Mouse (Mus musculus) heart, embryonic 13.5 days (tissue): ENCODE measurements around the gene Lclat1. TPM values are rescaled to one million over a fixed set of nuclear protein-coding genes. Genes with fewer than 3 reads are reported as not detected.

Source experiments
- ATAC-seq: fragments of 200-750 bp; cut with Nextera tagmentation; 2 replicates; pipeline ENCODE4 v1.8.0; 2017; ENCODE audit warnings: moderate TSS enrichment; ENCODE audit not compliant: insufficient number of reproducible peaks, low FRiP score, low TSS enrichment; ENCODE audit errors: extremely low read depth
- H3K27ac ChIP-seq: fragments of 300-500 bp; sonication (generic); replicated peaks from 2 replicates; pipeline ENCODE4 v1.5.1; 2015; ENCODE audit warnings: moderate library complexity, mild to moderate bottlenecking, inconsistent platforms
- H3K27me3 ChIP-seq: fragments of 300-500 bp; sonication (generic); replicated peaks from 2 replicates; pipeline ENCODE4 v1.6.1; 2015; ENCODE audit warnings: mild to moderate bottlenecking, inconsistent platforms
- H3K36me3 ChIP-seq: fragments of 300-500 bp; sonication (generic); 2 replicates; pipeline ENCODE4 v1.6.1; 2015; ENCODE audit warnings: mild to moderate bottlenecking, inconsistent platforms
- H3K4me1 ChIP-seq: fragments of 300-500 bp; sonication (generic); 2 replicates; pipeline ENCODE4 v1.6.1; 2015; ENCODE audit warnings: inconsistent platforms
- H3K4me2 ChIP-seq: fragments of 300-500 bp; sonication (generic); 2 replicates; pipeline ENCODE4 v1.6.1; 2015; ENCODE audit warnings: inconsistent platforms, mild to moderate bottlenecking, moderate library complexity
- H3K4me3 ChIP-seq: fragments of 300-500 bp; sonication (generic); 2 replicates; pipeline ENCODE4 v1.5.1; 2015; ENCODE audit warnings: moderate library complexity, mild to moderate bottlenecking, inconsistent platforms
- H3K9ac ChIP-seq: fragments of 300-500 bp; sonication (generic); 2 replicates; pipeline ENCODE4 v1.6.1; 2015; ENCODE audit warnings: inconsistent platforms, mild to moderate bottlenecking, moderate library complexity
- H3K9me3 ChIP-seq: fragments of 300-500 bp; sonication (generic); 2 replicates; pipeline ENCODE4 v1.6.1; 2016; ENCODE audit warnings: inconsistent platforms
- WGBS: fragments of 180-500 bp; shearing (Covaris S2); methylation state at CpG from one replicate; pipeline ENCODE4 v1.1.7; 2015; ENCODE audit warnings: mixed read lengths; 5-methylcytosine and 5-hydroxymethylcytosine counted together
- polyA plus RNA-seq: library from polyadenylated mRNA; unstranded; fragments of >200 nt; fragmentation: Nextera tagmentation; extraction: Ambion mirVana; gene quantifications from 2 replicates; pipeline ENCODE4 v1.2.1, GENCODE M21; 2015

Gene Lclat1
- polyA plus RNA-seq = 30.9 and 32.8 TPM in 2 replicates

GRCm38 (mm10) chr17:73107158-73108157 lies at the start of gene Lclat1:
TSS of gene Lclat1 (plus strand) at chr17:73107985.
- H3K4me2 ChIP-seq = peak within 1 kb of the TSS; percentile 88
- H3K9ac ChIP-seq = peak within 1 kb of the TSS; percentile 95
- peak; percentile 93 for ATAC-seq
- H3K4me3 ChIP-seq = peak within 1 kb of the TSS; percentile 95
- peaks cover 11% of the 10 kb centered on the region for H3K36me3 ChIP-seq
- H3K27me3 ChIP-seq = no peaks in the 10 kb centered on the region
- peaks cover 37% of the 10 kb centered on the region for H3K4me1 ChIP-seq
- H3K9me3 ChIP-seq = no peaks in the 10 kb centered on the region
- WGBS = 5% methylated on average over 51 of the region's 51 CpGs
- H3K27ac ChIP-seq = peak within 1 kb of the TSS; percentile 82

- ATAC-seq = no peak
- Histone ChIP-seq H3K9ac (no peak overlapping the region), H3K4me1 (peaks cover 51% of the 10 kb centered on the region), H3K4me2 (no peak overlapping the region), H3K27me3 (no peaks in the 10 kb centered on the region), H3K4me3 (no peak overlapping the region), H3K27ac (peak overlapping the region; percentile 30), H3K9me3 (no peaks in the 10 kb centered on the region), H3K36me3 (no peaks in the 10 kb centered on the region)
- WGBS = 46% methylated on average over 5 of the region's 5 CpGs
Observed at GRCm38 (mm10) chr17:73058319-73058718, 49.5 kb upstream of the Lclat1 start.

DNA sequence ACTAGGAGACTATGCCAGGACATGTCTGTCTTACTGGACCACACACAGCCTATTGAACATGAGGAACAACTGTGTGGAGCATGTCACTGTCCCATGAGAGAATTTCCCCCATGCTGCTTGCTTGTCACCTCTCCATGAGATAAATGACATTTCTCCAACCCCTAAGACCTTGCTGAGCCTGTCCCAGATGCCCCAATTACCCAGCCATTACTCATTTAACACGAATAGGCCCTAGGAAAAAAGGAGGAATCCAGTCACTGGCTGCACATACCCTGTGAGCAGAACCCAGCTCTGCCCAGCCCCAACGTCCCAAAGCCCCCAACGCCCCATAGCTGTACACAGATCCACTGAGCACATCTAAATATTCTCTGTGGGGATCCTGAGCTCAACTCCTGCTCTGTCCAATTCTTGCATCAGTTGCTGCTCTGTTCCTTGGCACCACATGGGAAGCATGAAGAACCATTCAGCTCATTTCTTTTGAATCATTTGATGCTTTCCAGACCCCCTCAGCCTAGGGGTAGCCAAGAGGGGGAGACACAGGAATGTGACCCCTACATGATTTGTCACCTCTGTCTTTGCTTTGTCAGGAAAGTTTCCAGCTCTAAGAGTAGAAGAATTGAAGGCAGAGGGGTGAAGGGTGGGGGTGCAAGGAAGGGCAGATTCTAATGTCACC lies 47.4 kb upstream of the Lclat1 start:
- no peaks in the 10 kb centered on the region for H3K27me3 ChIP-seq
- no peaks in the 10 kb centered on the region for H3K36me3 ChIP-seq
- peak overlapping the region; percentile 39 for H3K27ac ChIP-seq
- no peak overlapping the region for H3K9ac ChIP-seq
- H3K4me2 ChIP-seq = no peak overlapping the region
- no peaks in the 10 kb centered on the region for H3K9me3 ChIP-seq
- whole genome bisulfite sequencing = 60% methylated on average over 3 of the region's 3 CpGs
- ATAC-seq = no peak
- peaks cover 40% of the 10 kb centered on the region for H3K4me1 ChIP-seq
- no peak overlapping the region for H3K4me3 ChIP-seq

GRCm38 (mm10) chr17:73060897-73061252 lies 46.9 kb upstream of the Lclat1 start:
- Histone ChIP-seq H3K4me1 (peaks cover 42% of the 10 kb centered on the region), H3K9me3 (no peaks in the 10 kb centered on the region), H3K4me3 (no peak overlapping the region), H3K4me2 (no peak overlapping the region), H3K36me3 (no peaks in the 10 kb centered on the region), H3K27me3 (no peaks in the 10 kb centered on the region), H3K27ac (peak overlapping the region; percentile 39; the same call in 1 of the 2 replicates), H3K9ac (no peak overlapping the region)
- no peak for ATAC-seq
- WGBS = 72% methylated on average over 8 of the region's 8 CpGs

- no peaks in the 10 kb centered on the region for H3K36me3 ChIP-seq
- peaks cover 53% of the 10 kb centered on the region for H3K4me1 ChIP-seq
- no peaks in the 10 kb centered on the region for H3K27me3 ChIP-seq
- H3K9me3 ChIP-seq = no peaks in the 10 kb centered on the region
- no peak overlapping the region for H3K27ac ChIP-seq
- no peak overlapping the region for H3K4me3 ChIP-seq
- H3K4me2 ChIP-seq = no peak overlapping the region
- no peak overlapping the region for H3K9ac ChIP-seq
- ATAC-seq = no peak
- WGBS = 69% methylated on average over 1 of the region's 1 CpGs
Observed at GRCm38 (mm10) chr17:73062701-73063100, 45.1 kb upstream of the Lclat1 start.

DNA sequence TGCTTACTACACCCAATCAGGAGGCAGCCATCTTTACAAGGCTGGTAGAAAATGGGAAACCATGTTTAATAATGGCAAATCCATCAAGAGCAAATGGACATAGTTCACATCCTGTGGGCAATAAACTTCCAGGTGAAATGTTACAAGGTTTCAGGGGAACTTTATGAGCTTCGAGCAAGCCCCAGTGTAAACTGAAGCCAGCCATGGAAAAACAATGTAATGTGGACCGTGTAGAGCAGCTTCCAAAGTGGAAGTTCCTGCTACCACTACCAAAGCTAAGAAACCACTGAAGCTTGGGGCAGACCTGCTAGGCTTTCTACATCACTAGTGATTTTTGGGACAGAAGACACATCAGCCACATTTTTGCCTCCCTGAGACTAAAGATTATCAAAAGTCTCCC lies 44.5 kb upstream of the Lclat1 start:
- Histone ChIP-seq H3K4me2 (no peak overlapping the region), H3K27ac (no peak overlapping the region), H3K9ac (no peak overlapping the region), H3K4me1 (peaks cover 54% of the 10 kb centered on the region), H3K27me3 (no peaks in the 10 kb centered on the region), H3K4me3 (no peak overlapping the region), H3K9me3 (no peaks in the 10 kb centered on the region), H3K36me3 (no peaks in the 10 kb centered on the region)
- ATAC-seq = no peak
- 70% methylated on average over 2 of the region's 2 CpGs for WGBS

- Histone ChIP-seq H3K9ac (no peak overlapping the region), H3K4me1 (peaks cover 54% of the 10 kb centered on the region), H3K4me3 (no peak overlapping the region), H3K9me3 (no peaks in the 10 kb centered on the region), H3K36me3 (no peaks in the 10 kb centered on the region), H3K27me3 (no peaks in the 10 kb centered on the region), H3K27ac (no peak overlapping the region), H3K4me2 (no peak overlapping the region)
- ATAC-seq = no peak
- WGBS = 80% methylated on average over 1 of the region's 1 CpGs
Observed at GRCm38 (mm10) chr17:73063781-73064180, 44.0 kb upstream of the Lclat1 start.

GRCm38 (mm10) chr17:73066387-73067169 lies 41.2 kb upstream of the Lclat1 start:
- 74% methylated on average over 9 of the region's 9 CpGs for WGBS
- peak overlapping the region; percentile 96 for H3K27ac ChIP-seq
- no peaks in the 10 kb centered on the region for H3K36me3 ChIP-seq
- peak overlapping the region; percentile 5; the same call in 1 of the 2 replicates for H3K9ac ChIP-seq
- no peak overlapping the region for H3K4me2 ChIP-seq
- no peak overlapping the region for H3K4me3 ChIP-seq
- ATAC-seq = no peak
- peaks cover 58% of the 10 kb centered on the region for H3K4me1 ChIP-seq
- no peaks in the 10 kb centered on the region for H3K9me3 ChIP-seq
- no peaks in the 10 kb centered on the region for H3K27me3 ChIP-seq

- Histone ChIP-seq H3K9ac (peak overlapping the region; percentile 66), H3K9me3 (no peaks in the 10 kb centered on the region), H3K27me3 (no peaks in the 10 kb centered on the region), H3K27ac (peak overlapping the region; percentile 96), H3K4me2 (peak overlapping the region; percentile 43; the same call in 1 of the 2 replicates), H3K4me3 (no peak overlapping the region), H3K4me1 (peaks cover 67% of the 10 kb centered on the region), H3K36me3 (no peaks in the 10 kb centered on the region)
- whole genome bisulfite sequencing = 11% methylated on average over 11 of the region's 11 CpGs
- no peak for ATAC-seq
Observed at GRCm38 (mm10) chr17:73067423-73067822, 40.4 kb upstream of the Lclat1 start.

DNA sequence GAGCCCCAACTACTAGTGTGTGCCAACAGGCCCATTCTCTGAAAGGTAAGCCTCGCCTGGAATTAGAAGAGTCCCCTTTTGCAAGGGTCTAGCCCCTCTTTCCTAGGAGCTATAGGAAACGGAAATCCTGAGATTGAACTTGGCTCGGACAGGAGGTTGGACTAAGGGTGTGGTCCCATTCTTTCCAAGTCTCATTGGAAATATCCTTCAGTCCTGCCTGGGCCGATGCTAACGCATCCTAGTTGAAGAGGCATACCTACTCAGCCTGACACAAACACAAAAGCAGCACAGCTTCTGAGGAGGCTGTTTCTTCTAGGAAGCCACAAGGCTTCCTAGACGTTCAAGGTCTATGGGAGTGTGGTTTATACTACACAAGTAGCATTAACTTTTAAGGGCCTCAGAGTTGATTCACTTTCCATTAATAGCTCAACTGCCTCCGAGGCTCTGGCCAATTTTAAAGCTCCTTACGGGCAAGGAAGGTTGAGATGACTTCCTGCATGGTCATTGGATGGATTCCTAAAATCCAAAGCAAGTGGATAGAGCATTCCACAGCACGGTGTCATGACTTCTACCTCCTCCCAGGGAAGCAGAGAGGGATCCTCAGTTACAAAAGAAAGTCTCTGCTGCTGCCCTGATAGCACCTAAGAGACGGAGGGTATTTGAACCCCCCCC lies 39.3 kb upstream of the Lclat1 start:
- 40% methylated on average over 10 of the region's 10 CpGs for WGBS
- 0 out of 2 replicates have a peak overlapping the region, but pooled peaks have one; percentile 7 for H3K4me2 ChIP-seq
- ATAC-seq = no peak
- peak overlapping the region; percentile 96 for H3K27ac ChIP-seq
- peak overlapping the region; percentile 66 for H3K9ac ChIP-seq
- H3K9me3 ChIP-seq = no peaks in the 10 kb centered on the region
- no peaks in the 10 kb centered on the region for H3K36me3 ChIP-seq
- no peaks in the 10 kb centered on the region for H3K27me3 ChIP-seq
- H3K4me1 ChIP-seq = peaks cover 77% of the 10 kb centered on the region
- no peak overlapping the region for H3K4me3 ChIP-seq
